Mouse (Mus musculus): Measurements from ENCODE around the gene Fam227a.

GRCm38 (mm10) chr15:79684616-79685015, 25.9 kb upstream of the Fam227a start:
- no peak for TF ChIP-seq POLR2AphosphoS2 (IDR thresholded peaks at IDR 0.05; ENCODE audit: insufficient read length, low read depth)
- TF ChIP-seq E2F4 (IDR thresholded peaks at IDR 0.05; ENCODE audit: insufficient read depth), result no peak
- TF ChIP-seq MAX (IDR thresholded peaks at IDR 0.05; ENCODE audit: low read depth), result no peak
- no peak for TF ChIP-seq POLR2A (IDR thresholded peaks at IDR 0.05; ENCODE audit: insufficient read length, low read depth)
- TF ChIP-seq TCF12 (IDR thresholded peaks at IDR 0.05; ENCODE audit: insufficient read depth, poor library complexity, severe bottlenecking), result no peak
- no peak for TF ChIP-seq TCF3 (IDR thresholded peaks at IDR 0.05; ENCODE audit: insufficient read length, low read depth)
- no peak for TF ChIP-seq USF1 (IDR thresholded peaks at IDR 0.05; ENCODE audit: low read depth)
- TF ChIP-seq MYOG (IDR thresholded peaks at IDR 0.05; ENCODE audit: control insufficient read depth in 1 of 3, insufficient read depth in 1 of 3, insufficient read length in 2 of 3, low read depth in 2 of 3), result no peak
- no peak for TF ChIP-seq CEBPB (IDR thresholded peaks at IDR 0.05; ENCODE audit: insufficient read depth, poor library complexity, severe bottlenecking)
- TF ChIP-seq MYOD1 (IDR thresholded peaks at IDR 0.05; ENCODE audit: control insufficient read depth in 1 of 3, insufficient read length in 2 of 3, low read depth in 2 of 3), result no peak
- no peak for TF ChIP-seq REST (IDR thresholded peaks at IDR 0.05; ENCODE audit: insufficient read depth, insufficient read length)
